Mouse (Mus musculus) Patski (cell line): Measurements from ENCODE around the gene Fndc8. TPM values are rescaled to one million over a fixed set of nuclear protein-coding genes. Genes with fewer than 3 reads are reported as not detected.
"Not testable (repeated sequence)": the region's sequence is repeated elsewhere in the genome, so short reads cannot be mapped to it uniquely, and the experiment has no call there.

ENCODE experiments used
- ATAC-seq: fragments of 100-300 bp; one replicate; pipeline ENCODE4 v1.8.0; 2021
- CTCF ChIA-PET: fragments of 350-600 bp; sonication (Branson Sonifier 250); formaldehyde crosslinking; loops from one replicate; lab custom pipeline; 2022; ENCODE audit warnings: inconsistent platforms; lab: Charles Lee
- POLR2A ChIA-PET: fragments of 350-600 bp; sonication (Branson Sonifier 250); formaldehyde crosslinking; loops from one replicate; lab custom pipeline; 2022; ENCODE audit warnings: antibody characterized with exemption, inconsistent platforms; lab: Charles Lee
- DNase-seq: peaks from one replicate; pipeline ENCODE4 v3.0.0-alpha.2; 2011; ENCODE audit warnings: low read depth, low spot score
- H3K27me3 ChIP-seq: fragments of 371-371 bp; one replicate; pipeline ENCODE4 v1.5.1; 2021
- CTCF ChIP-seq: fragments of 100-300 bp; IDR thresholded peaks from one replicate; pipeline ENCODE4 v1.5.1; 2021
- in situ Hi-C: fragments of 300-500 bp; cut with MboI; formaldehyde crosslinking; loops from 3 replicates; pipeline ENCODE4 v1.11.1; 2018; ENCODE audit warnings: low pct_unique_long_range_greater_than_20kb, mixed read lengths
- polyA plus RNA-seq: library from polyadenylated mRNA; unstranded; gene quantifications from one replicate; pipeline ENCODE4 v1.2.3, GENCODE M21; 2021

Gene Fndc8
- polyA plus RNA-seq, 1 experiment from 2014 or later, result 0.03 TPM

GRCm38 (mm10) chr11:82928897-82929632 is 37.1 kb downstream of the Fndc8 start:
- TF ChIP-seq CTCF, result no peak
- ChIA-PET POLR2A (no interaction called here), CTCF (no interaction called here)
- ATAC-seq (no peak), DNase-seq (no peak)
- no peaks in the 10 kb centered on the region for H3K27me3 ChIP-seq
- in situ Hi-C loops, result no loop called here

- ChIA-PET CTCF (no interaction called here), POLR2A (no interaction called here)
- in situ Hi-C loops, result no loop called here
- H3K27me3 ChIP-seq, result no peaks in the 10 kb centered on the region
- DNase-seq (no peak), ATAC-seq (no peak)
- no peak for TF ChIP-seq CTCF
These were observed 37.7 kb downstream of the Fndc8 start for GRCm38 (mm10) chr11:82929633-82929950.

GRCm38 (mm10) chr11:82930391-82930955 is 38.5 kb downstream of the Fndc8 start:
- ATAC-seq, H3K27me3 ChIP-seq, POLR2A ChIA-PET, in situ Hi-C loops, DNase-seq, CTCF ChIA-PET: not testable (repeated sequence)

GRCm38 (mm10) chr11:82931161-82931560 is 39.2 kb downstream of the Fndc8 start:
- in situ Hi-C loops, CTCF ChIA-PET, DNase-seq, H3K27me3 ChIP-seq, ATAC-seq, POLR2A ChIA-PET: not testable (repeated sequence)

- POLR2A ChIA-PET, H3K27me3 ChIP-seq, ATAC-seq, in situ Hi-C loops, DNase-seq, CTCF ChIA-PET: not testable (repeated sequence)
These were observed 39.9 kb downstream of the Fndc8 start for GRCm38 (mm10) chr11:82931671-82932450.

- H3K27me3 ChIP-seq, result peaks cover 11% of the 10 kb centered on the region
- POLR2A ChIA-PET, result no interaction called here
- no peak for TF ChIP-seq CTCF
These were observed 41.3 kb downstream of the Fndc8 start for GRCm38 (mm10) chr11:82933186-82933585.

GRCm38 (mm10) chr11:82943336-82943735 is 51.4 kb downstream of the Fndc8 start:
- ChIA-PET POLR2A (no interaction called here), CTCF (no interaction called here)
- in situ Hi-C loops, result no loop called here
- TF ChIP-seq CTCF, result no peak
- DNase-seq (no peak), ATAC-seq (no peak)
- peaks cover 18% of the 10 kb centered on the region for H3K27me3 ChIP-seq

More at GRCm38 (mm10) chr11:82933186-82933585, 41.3 kb downstream of the Fndc8 start:
- CTCF ChIA-PET, result no interaction called here
- no peak for ATAC-seq
- no peak for DNase-seq
- in situ Hi-C loops, result no loop called here

GRCm38 (mm10) chr11:82945636-82946035 is 53.7 kb downstream of the Fndc8 start:
- H3K27me3 ChIP-seq, result peaks cover 16% of the 10 kb centered on the region
- TF ChIP-seq CTCF, result no peak
- ATAC-seq (no peak), DNase-seq (no peak)
- ChIA-PET CTCF (no interaction called here), POLR2A (no interaction called here)
- in situ Hi-C loops, result no loop called here

GRCm38 (mm10) chr11:82947457-82947856 is 55.5 kb downstream of the Fndc8 start:
- in situ Hi-C loops, result no loop called here
- DNase-seq (no peak), ATAC-seq (peak; percentile 72)
- peaks cover 14% of the 10 kb centered on the region for H3K27me3 ChIP-seq
- TF ChIP-seq CTCF, result no peak
- ChIA-PET POLR2A (no interaction called here), CTCF (no interaction called here)

GRCm38 (mm10) chr11:82949036-82949435 is 57.1 kb downstream of the Fndc8 start:
- H3K27me3 ChIP-seq, result peaks cover 17% of the 10 kb centered on the region
- DNase-seq (no peak), ATAC-seq (no peak)
- ChIA-PET POLR2A (no interaction called here), CTCF (no interaction called here)
- TF ChIP-seq CTCF, result no peak
- in situ Hi-C loops, result no loop called here

Other genes starting within 250 kb of the Fndc8 start
- gene Cct6b, start 127.8 kb upstream of the Fndc8 start, polyA plus RNA-seq, result 0.47 TPM
- 21.0 TPM for gene Zfp830, start 127.8 kb upstream of the Fndc8 start, polyA plus RNA-seq
- gene Lig3, start 111.0 kb upstream of the Fndc8 start, polyA plus RNA-seq, result 29.5 TPM
- 12.7 TPM for gene Rffl, start 20.9 kb upstream of the Fndc8 start, polyA plus RNA-seq
- gene Rad51d, start 1.5 kb upstream of the Fndc8 start, polyA plus RNA-seq, result 20.3 TPM
- 20.4 TPM for gene Nle1, start 16.3 kb downstream of the Fndc8 start, polyA plus RNA-seq
- gene Unc45b, start 18.4 kb downstream of the Fndc8 start, polyA plus RNA-seq, result not detected
- gene Slfn5, start 59.2 kb downstream of the Fndc8 start, polyA plus RNA-seq, result not detected
- 5.4 TPM for gene Slfn9, start 99.7 kb downstream of the Fndc8 start, polyA plus RNA-seq
- gene Slfn8, start 128.7 kb downstream of the Fndc8 start, polyA plus RNA-seq, result 0.92 TPM
- 0.10 TPM for gene Slfn2, start 173.0 kb downstream of the Fndc8 start, polyA plus RNA-seq
- gene Slfn1, start 224.7 kb downstream of the Fndc8 start, polyA plus RNA-seq, result not detected